Mouse (Mus musculus): ENCODE results near the gene Myo18b. TPM values are rescaled to one million over a fixed set of nuclear protein-coding genes. Genes with fewer than 3 reads are reported as not detected.

The Myo18b gene
- total RNA-seq, 1 experiment = 2.3 TPM

DNA sequence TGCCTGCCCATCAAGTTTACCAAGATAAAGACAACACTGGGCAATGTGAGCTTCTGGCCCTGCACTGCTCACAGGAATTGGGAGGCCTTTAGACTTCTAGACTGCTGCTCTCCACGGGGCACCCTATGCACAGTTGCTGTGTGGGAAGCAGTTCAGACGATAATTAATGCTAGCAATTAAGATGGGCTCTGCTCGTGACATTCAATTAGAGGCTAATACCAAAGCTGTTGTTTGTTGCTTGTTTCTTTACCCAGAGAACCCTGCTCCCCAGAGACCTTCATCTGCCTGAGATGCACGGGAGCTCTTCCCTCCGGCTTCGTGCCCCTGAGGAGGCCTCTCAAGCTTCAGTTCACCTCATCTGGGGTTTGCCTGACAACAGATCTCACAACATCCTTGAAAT lies 167.7 kb downstream of the Myo18b start:
- TF ChIP-seq CHD2 (IDR thresholded peaks at IDR 0.05; ENCODE audit: low read depth, low read length) (no peak), ZC3H11A (IDR thresholded peaks at IDR 0.05; ENCODE audit: borderline replicate concordance, low read depth, low read length) (no peak), HCFC1 (IDR thresholded peaks at IDR 0.05; ENCODE audit: borderline replicate concordance, insufficient read depth, low read length) (no peak), MAFK (IDR thresholded peaks at IDR 0.05; ENCODE audit: insufficient read depth, low read depth, low read length) (no peak), ZNF384 (IDR thresholded peaks at IDR 0.05; ENCODE audit: low read depth, low read length) (no peak)
- Histone ChIP-seq H3K9me3 (ENCODE audit: control insufficient read depth, insufficient read depth, low read depth, low read length) (no peaks in the 10 kb centered on the region), H3K4me1 (ENCODE audit: control insufficient read depth in 2 of 2, insufficient read depth in 2 of 2, low read length in 2 of 2, poor library complexity in 1 of 2) (no peaks in the 10 kb centered on the region), H3K9ac (ENCODE audit: insufficient read depth, low read depth, low read length, poor library complexity, severe bottlenecking) (no peak overlapping the region), H3K27ac (ENCODE audit: insufficient read depth, low read depth, low read length, poor library complexity, severe bottlenecking) (no peak overlapping the region), H3K4me3 (ENCODE audit: insufficient read depth in 1 of 2, low read depth in 1 of 2, low read length in 2 of 2, poor library complexity in 1 of 2, severe bottlenecking in 1 of 2) (no peak overlapping the region), H3K36me3 (ENCODE audit: control insufficient read depth, insufficient read depth, low read length, poor library complexity, severe bottlenecking) (no peaks in the 10 kb centered on the region)
- DNase-seq (ENCODE audit: low read depth, low spot score) = no peak
- in situ Hi-C loops (cut with MboI; ENCODE audit: low sequenced_read_pairs in 2 of 2, unreplicated experiment in 2 of 2) = no loop called here

DNA sequence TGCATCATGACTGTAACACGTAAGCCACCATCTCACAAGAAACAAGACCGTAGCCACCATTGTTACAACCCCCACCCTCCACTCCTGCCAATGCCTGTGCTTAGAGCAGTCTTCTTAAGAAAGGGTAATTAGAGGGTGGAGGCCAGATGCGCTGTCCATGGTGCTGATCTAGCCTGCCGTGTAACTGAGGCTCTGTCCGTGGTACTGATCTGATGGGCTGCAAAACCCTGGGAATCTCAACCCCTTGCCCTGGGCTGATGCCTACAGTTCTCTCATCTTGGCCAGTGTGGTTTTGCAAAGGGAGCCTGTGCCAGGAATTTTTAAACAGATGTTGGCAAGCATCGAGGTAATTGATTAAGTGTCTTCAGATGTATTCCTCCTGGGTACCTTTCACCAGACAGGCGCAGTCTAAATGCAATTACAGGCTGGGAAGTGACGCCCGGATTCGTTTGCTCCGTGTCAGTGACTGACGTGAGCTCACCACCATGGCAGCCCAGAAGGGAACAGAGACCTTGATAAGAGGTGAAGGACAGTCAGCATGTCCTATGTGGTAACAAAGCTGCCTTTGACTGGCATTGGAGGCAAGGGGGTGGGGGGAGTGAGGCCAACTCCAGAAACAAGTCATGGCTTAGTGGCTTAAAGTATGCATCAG lies 177.4 kb downstream of the Myo18b start:
- in situ Hi-C loops (cut with MboI; ENCODE audit: low sequenced_read_pairs in 2 of 2, unreplicated experiment in 2 of 2) = no loop called here
- DNase-seq (ENCODE audit: low read depth, low spot score) = peak; percentile 86
- Histone ChIP-seq H3K4me1 (ENCODE audit: control insufficient read depth in 2 of 2, insufficient read depth in 2 of 2, low read length in 2 of 2, poor library complexity in 1 of 2) (peaks cover 0 to 2% of the 10 kb centered on the region in 2 experiments; a peak in 1 of 4 replicates), H3K36me3 (ENCODE audit: control insufficient read depth, insufficient read depth, low read length, poor library complexity, severe bottlenecking) (no peaks in the 10 kb centered on the region), H3K4me3 (ENCODE audit: insufficient read depth in 1 of 2, low read depth in 1 of 2, low read length in 2 of 2, poor library complexity in 1 of 2, severe bottlenecking in 1 of 2) (no peak overlapping the region), H3K9ac (ENCODE audit: insufficient read depth, low read depth, low read length, poor library complexity, severe bottlenecking) (no peak overlapping the region), H3K9me3 (ENCODE audit: control insufficient read depth, insufficient read depth, low read depth, low read length) (no peaks in the 10 kb centered on the region), H3K27ac (ENCODE audit: insufficient read depth, low read depth, low read length, poor library complexity, severe bottlenecking) (no peak overlapping the region)
- TF ChIP-seq CHD2 (IDR thresholded peaks at IDR 0.05; ENCODE audit: low read depth, low read length) (no peak), HCFC1 (IDR thresholded peaks at IDR 0.05; ENCODE audit: borderline replicate concordance, insufficient read depth, low read length) (no peak), ZC3H11A (IDR thresholded peaks at IDR 0.05; ENCODE audit: borderline replicate concordance, low read depth, low read length) (no peak)

DNA sequence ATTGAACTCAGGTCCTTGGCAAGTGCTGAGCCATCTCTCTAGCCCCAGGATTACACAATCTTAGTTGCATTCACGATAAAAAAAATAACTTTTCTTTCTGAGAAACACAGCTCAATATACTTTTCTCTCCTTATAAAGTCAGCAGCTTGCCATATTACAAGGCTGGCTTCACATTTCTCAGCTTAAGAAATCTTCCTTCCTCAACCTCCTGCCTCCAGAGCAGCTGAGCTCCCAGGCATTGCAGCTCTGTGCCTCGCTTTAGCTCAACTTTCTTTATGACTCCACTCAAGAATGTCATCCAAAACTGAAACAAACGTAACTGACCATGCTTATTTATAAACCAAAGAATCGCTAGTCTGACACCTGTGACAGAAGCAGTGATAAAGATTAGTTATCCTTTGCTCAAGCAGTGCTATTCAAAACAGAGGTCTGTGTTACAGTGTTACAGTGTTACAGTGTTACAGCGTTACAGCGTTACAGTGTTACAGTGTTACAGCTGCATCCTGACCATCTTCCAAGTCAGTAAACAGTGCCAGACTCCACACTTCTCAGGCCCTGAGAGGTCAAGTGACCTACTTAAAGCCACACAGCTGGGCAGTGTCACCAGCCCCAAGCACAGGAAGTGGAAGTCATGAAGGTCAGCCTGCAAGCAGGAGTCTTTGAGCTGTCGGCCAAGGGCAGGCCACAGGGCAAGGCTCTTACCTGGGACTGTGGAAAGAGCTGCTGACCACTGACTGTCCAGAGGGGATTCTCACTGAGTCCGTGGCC lies 181.3 kb downstream of the Myo18b start:
- DNase-seq (ENCODE audit: low read depth, low spot score) = no peak
- in situ Hi-C loops (cut with MboI; ENCODE audit: low sequenced_read_pairs in 2 of 2, unreplicated experiment in 2 of 2) = no loop called here
- peaks cover 0 to 2% of the 10 kb centered on the region in 2 experiments; a peak in 1 of 4 replicates for H3K4me1 ChIP-seq (ENCODE audit: control insufficient read depth in 2 of 2, insufficient read depth in 2 of 2, low read length in 2 of 2, poor library complexity in 1 of 2)
- H3K9ac ChIP-seq (ENCODE audit: insufficient read depth, low read depth, low read length, poor library complexity, severe bottlenecking) = no peak overlapping the region
- H3K4me3 ChIP-seq (ENCODE audit: insufficient read depth in 1 of 2, low read depth in 1 of 2, low read length in 2 of 2, poor library complexity in 1 of 2, severe bottlenecking in 1 of 2) = no peak overlapping the region
- H3K27ac ChIP-seq (ENCODE audit: insufficient read depth, low read depth, low read length, poor library complexity, severe bottlenecking) = no peak overlapping the region
- no peaks in the 10 kb centered on the region for H3K36me3 ChIP-seq (ENCODE audit: control insufficient read depth, insufficient read depth, low read length, poor library complexity, severe bottlenecking)
- H3K9me3 ChIP-seq (ENCODE audit: control insufficient read depth, insufficient read depth, low read depth, low read length) = no peaks in the 10 kb centered on the region
- TF ChIP-seq CHD2 (IDR thresholded peaks at IDR 0.05; ENCODE audit: low read depth, low read length) = no peak
- TF ChIP-seq MAFK (IDR thresholded peaks at IDR 0.05; ENCODE audit: insufficient read depth, low read depth, low read length) = no peak
- TF ChIP-seq ZNF384 (IDR thresholded peaks at IDR 0.05; ENCODE audit: low read depth, low read length) = no peak
- TF ChIP-seq ZC3H11A (IDR thresholded peaks at IDR 0.05; ENCODE audit: borderline replicate concordance, low read depth, low read length) = no peak
- no peak for TF ChIP-seq HCFC1 (IDR thresholded peaks at IDR 0.05; ENCODE audit: borderline replicate concordance, insufficient read depth, low read length)

DNA sequence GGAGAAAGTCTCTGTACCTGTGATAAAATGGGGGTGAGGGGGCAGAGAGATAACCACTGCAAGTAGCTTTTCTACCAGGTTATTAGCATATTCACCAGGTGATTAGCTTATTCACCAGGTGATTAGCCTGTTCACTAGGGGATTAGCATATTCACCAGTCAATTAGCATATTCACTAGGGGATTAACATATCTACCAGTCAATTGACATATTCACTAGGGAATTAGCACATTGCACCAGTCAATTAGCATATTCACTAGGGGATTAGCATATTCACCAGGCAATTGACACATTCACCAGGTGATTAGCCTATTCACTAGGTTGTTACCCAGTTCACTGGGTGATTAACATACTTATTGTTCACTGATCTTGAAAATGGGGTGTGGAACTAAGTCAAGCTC lies 186.3 kb downstream of the Myo18b start:
- Histone ChIP-seq H3K4me1 (ENCODE audit: control insufficient read depth in 2 of 2, insufficient read depth in 2 of 2, low read length in 2 of 2, poor library complexity in 1 of 2) (no peaks in the 10 kb centered on the region), H3K9ac (ENCODE audit: insufficient read depth, low read depth, low read length, poor library complexity, severe bottlenecking) (no peak overlapping the region), H3K9me3 (ENCODE audit: control insufficient read depth, insufficient read depth, low read depth, low read length) (no peaks in the 10 kb centered on the region), H3K36me3 (ENCODE audit: control insufficient read depth, insufficient read depth, low read length, poor library complexity, severe bottlenecking) (no peaks in the 10 kb centered on the region), H3K27ac (ENCODE audit: insufficient read depth, low read depth, low read length, poor library complexity, severe bottlenecking) (no peak overlapping the region), H3K4me3 (ENCODE audit: insufficient read depth in 1 of 2, low read depth in 1 of 2, low read length in 2 of 2, poor library complexity in 1 of 2, severe bottlenecking in 1 of 2) (no peak overlapping the region)
- no peak for DNase-seq (ENCODE audit: low read depth, low spot score)
- TF ChIP-seq HCFC1 (IDR thresholded peaks at IDR 0.05; ENCODE audit: borderline replicate concordance, insufficient read depth, low read length) (no peak), ZC3H11A (IDR thresholded peaks at IDR 0.05; ENCODE audit: borderline replicate concordance, low read depth, low read length) (no peak), CHD2 (IDR thresholded peaks at IDR 0.05; ENCODE audit: low read depth, low read length) (no peak)
- in situ Hi-C loops (cut with MboI; ENCODE audit: low sequenced_read_pairs in 2 of 2, unreplicated experiment in 2 of 2) = no loop called here

All from ES-E14 (cell line).